Mouse (Mus musculus) ES-Bruce4 (cell line): ENCODE results near the gene Rasa3. TPM values are rescaled to one million over a fixed set of nuclear protein-coding genes. Genes with fewer than 3 reads are reported as not detected.

Experiments
- H3K27ac ChIP-seq: 2 replicates; pipeline ENCODE4 v1.5.1; 2012; ENCODE audit warnings: low read length, inconsistent platforms; ENCODE audit not compliant: insufficient read depth
- H3K27me3 ChIP-seq: 2 replicates; pipeline ENCODE4 v1.6.1; 2012; ENCODE audit warnings: mild to moderate bottlenecking, low read length, inconsistent platforms; ENCODE audit not compliant: control insufficient read depth, poor library complexity, insufficient read depth, severe bottlenecking
- H3K36me3 ChIP-seq: 2 replicates; pipeline ENCODE4 v1.6.1; 2012; ENCODE audit warnings: inconsistent platforms, mild to moderate bottlenecking, low read length, moderate library complexity; ENCODE audit not compliant: control insufficient read depth, poor library complexity, insufficient read depth, severe bottlenecking
- H3K4me1 ChIP-seq: one replicate; pipeline ENCODE4 v1.8.1; 2011; ENCODE audit warnings: low read length; ENCODE audit not compliant: control insufficient read depth, insufficient read depth
- H3K4me3 ChIP-seq: 2 replicates; pipeline ENCODE4 v1.5.1; 2011; ENCODE audit warnings: low read depth, mild to moderate bottlenecking, low read length
- H3K9ac ChIP-seq: 2 replicates; pipeline ENCODE4 v1.6.1; 2012; ENCODE audit warnings: low read depth, mild to moderate bottlenecking, inconsistent platforms; ENCODE audit not compliant: poor library complexity, severe bottlenecking
- H3K9me3 ChIP-seq: replicated peaks from 2 replicates; pipeline ENCODE4 v1.6.1; 2012; ENCODE audit warnings: mild to moderate bottlenecking, low read length, inconsistent platforms; ENCODE audit not compliant: control insufficient read depth, poor library complexity, insufficient read depth, severe bottlenecking
- CTCF ChIP-seq: IDR thresholded peaks from one replicate; pipeline ENCODE4 v1.8.1; 2011; ENCODE audit warnings: low read depth, low read length
- EP300 ChIP-seq: IDR thresholded peaks from 2 replicates; pipeline ENCODE4 v1.6.1; 2011; ENCODE audit warnings: low read depth, low read length; ENCODE audit not compliant: insufficient read depth
- POLR2A ChIP-seq: IDR thresholded peaks from one replicate; pipeline ENCODE4 v1.8.1; 2011; ENCODE audit warnings: low read length; ENCODE audit not compliant: insufficient read depth
- polyA plus RNA-seq: library from polyadenylated mRNA; stranded (reverse); fragments of >200 nt; gene quantifications from 2 replicates; pipeline ENCODE4 v1.2.4, GENCODE M21; 2011; ENCODE audit warnings: low read depth; ENCODE audit not compliant: missing spikeins, insufficient read depth, insufficient read length

Rasa3 gene
- polyA plus RNA-seq, 1 experiment, result 14.5 TPM

DNA sequence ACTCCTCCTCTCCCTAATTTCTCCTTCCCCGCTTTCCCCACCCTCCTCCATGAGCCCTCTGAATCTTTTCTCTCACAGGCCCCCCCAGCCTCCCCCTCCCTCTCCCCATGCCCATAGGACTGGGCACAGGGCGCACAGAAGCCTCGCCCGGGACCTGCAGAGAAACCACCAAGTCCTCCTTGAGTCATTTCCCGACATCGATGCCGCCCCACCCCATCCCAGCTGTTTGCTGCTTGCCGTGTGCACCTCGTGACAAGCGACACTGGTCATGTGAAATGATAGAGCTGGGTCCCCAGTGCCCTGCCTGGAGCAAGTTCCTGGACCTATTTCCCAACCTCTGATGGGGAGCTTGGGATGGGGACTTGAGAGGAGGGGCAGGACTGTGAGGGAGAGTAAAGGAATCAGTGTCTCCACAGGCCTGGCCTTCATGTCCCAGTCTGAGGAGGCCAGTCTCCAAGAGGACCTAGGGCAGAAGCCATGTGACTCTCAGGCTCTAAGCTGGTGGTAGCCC is 53.4 kb downstream of the Rasa3 start:
- H3K4me3 ChIP-seq, result no peak overlapping the region
- H3K4me1 ChIP-seq, result no peaks in the 10 kb centered on the region
- H3K36me3 ChIP-seq, result no peaks in the 10 kb centered on the region
- no peaks in the 10 kb centered on the region for H3K27me3 ChIP-seq
- H3K9me3 ChIP-seq, result no peaks in the 10 kb centered on the region
- H3K9ac ChIP-seq, result no peak overlapping the region
- TF ChIP-seq CTCF, result no peak
- no peak for TF ChIP-seq EP300
- no peak for TF ChIP-seq POLR2A
- no peak overlapping the region for H3K27ac ChIP-seq

GRCm38 (mm10) chr8:13623038-13623750 is 54.2 kb downstream of the Rasa3 start:
- Histone ChIP-seq H3K9me3 (no peaks in the 10 kb centered on the region), H3K4me3 (no peak overlapping the region), H3K27me3 (no peaks in the 10 kb centered on the region), H3K27ac (no peak overlapping the region), H3K36me3 (no peaks in the 10 kb centered on the region), H3K4me1 (no peaks in the 10 kb centered on the region), H3K9ac (no peak overlapping the region)
- TF ChIP-seq CTCF, result no peak
- TF ChIP-seq EP300, result no peak
- TF ChIP-seq POLR2A, result no peak

GRCm38 (mm10) chr8:13620226-13620920 is 57.0 kb downstream of the Rasa3 start:
- TF ChIP-seq CTCF (no peak), EP300 (no peak), POLR2A (no peak)
- no peaks in the 10 kb centered on the region for H3K36me3 ChIP-seq
- no peaks in the 10 kb centered on the region for H3K9me3 ChIP-seq

DNA sequence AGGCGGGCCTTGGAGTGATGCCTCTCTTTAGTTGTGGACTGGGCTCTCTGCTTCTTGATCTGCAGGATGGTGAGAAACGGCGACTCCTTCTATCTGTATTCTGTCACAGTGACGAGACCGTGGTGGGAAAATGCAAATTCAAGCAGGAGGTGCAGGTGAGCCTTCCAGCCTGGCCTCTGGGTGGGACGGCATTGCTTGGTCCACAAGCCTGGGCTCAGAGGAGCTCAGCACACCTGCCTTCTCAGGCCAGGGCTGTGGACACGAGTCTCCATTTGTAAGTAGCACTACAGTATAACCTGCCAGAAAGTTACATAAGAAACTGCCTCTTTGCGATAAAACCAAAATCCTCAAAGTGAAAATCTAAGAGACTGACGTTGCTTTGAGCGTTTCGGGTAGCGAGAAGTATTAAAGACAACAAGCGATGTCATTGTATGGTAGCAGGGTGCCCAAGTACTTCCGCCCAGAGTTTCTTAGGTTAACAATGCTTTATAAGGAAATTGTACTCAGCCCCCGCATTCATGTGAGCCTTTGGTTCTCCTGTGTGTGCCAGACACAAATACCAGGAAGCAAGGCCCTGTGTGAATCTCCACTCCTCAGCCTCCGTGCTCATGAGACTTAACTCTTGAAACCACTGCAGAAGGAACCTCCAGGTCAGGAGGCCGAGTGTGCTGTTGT is 60.4 kb downstream of the Rasa3 start:
- no peak for TF ChIP-seq POLR2A
- TF ChIP-seq CTCF, result no peak
- no peak for TF ChIP-seq EP300
- H3K36me3 ChIP-seq, result no peaks in the 10 kb centered on the region
- H3K27ac ChIP-seq, result no peak overlapping the region
- no peak overlapping the region for H3K4me3 ChIP-seq
- H3K4me1 ChIP-seq, result no peaks in the 10 kb centered on the region
- H3K9me3 ChIP-seq, result no peaks in the 10 kb centered on the region
- H3K9ac ChIP-seq, result no peak overlapping the region
- H3K27me3 ChIP-seq, result no peaks in the 10 kb centered on the region

More at GRCm38 (mm10) chr8:13620226-13620920, 57.0 kb downstream of the Rasa3 start:
- Histone ChIP-seq H3K4me1 (no peaks in the 10 kb centered on the region), H3K27ac (no peak overlapping the region), H3K9ac (no peak overlapping the region), H3K27me3 (no peaks in the 10 kb centered on the region), H3K4me3 (no peak overlapping the region)

- no peaks in the 10 kb centered on the region for H3K9me3 ChIP-seq
- H3K4me1 ChIP-seq, result no peaks in the 10 kb centered on the region
- H3K27ac ChIP-seq, result no peak overlapping the region
- TF ChIP-seq POLR2A (no peak), CTCF (no peak), EP300 (no peak)
- H3K36me3 ChIP-seq, result no peaks in the 10 kb centered on the region
- H3K9ac ChIP-seq, result no peak overlapping the region
- H3K27me3 ChIP-seq, result no peaks in the 10 kb centered on the region
- H3K4me3 ChIP-seq, result no peak overlapping the region
Observed at GRCm38 (mm10) chr8:13614924-13615391, 62.4 kb downstream of the Rasa3 start.

DNA sequence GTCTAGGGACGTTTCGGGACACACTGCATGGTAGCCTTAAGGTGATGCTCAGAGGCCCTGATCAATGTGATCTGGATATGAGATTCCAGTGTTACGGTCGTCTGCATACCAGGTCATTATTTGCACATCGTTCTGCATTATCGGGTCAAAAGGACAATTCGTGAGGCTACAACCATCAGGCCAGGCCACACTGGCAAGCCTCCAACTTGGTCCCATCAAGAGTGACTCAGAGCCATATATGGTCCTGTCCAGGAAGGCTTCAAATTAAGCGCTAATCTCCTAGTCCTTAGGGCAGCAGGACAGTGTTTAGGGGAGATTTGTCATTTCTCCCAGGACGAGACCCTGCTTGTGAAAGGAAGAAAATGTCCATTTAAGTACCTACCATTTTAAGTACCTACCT is 63.3 kb downstream of the Rasa3 start:
- no peaks in the 10 kb centered on the region for H3K4me1 ChIP-seq
- no peak overlapping the region for H3K4me3 ChIP-seq
- H3K27me3 ChIP-seq, result no peaks in the 10 kb centered on the region
- H3K27ac ChIP-seq, result no peak overlapping the region
- H3K9ac ChIP-seq, result no peak overlapping the region
- no peaks in the 10 kb centered on the region for H3K9me3 ChIP-seq
- H3K36me3 ChIP-seq, result no peaks in the 10 kb centered on the region
- TF ChIP-seq EP300 (no peak), CTCF (no peak), POLR2A (no peak)
